Mouse (Mus musculus) C2C12 (cell line): ENCODE measurements around the gene Foxp2.

Experiments used
- CEBPB ChIP-seq: IDR thresholded peaks from one replicate; pipeline ENCODE4 v1.6.1; 2011; ENCODE audit warnings: low read depth, mild to moderate bottlenecking, control low read depth, moderate library complexity
- CTCF ChIP-seq: IDR thresholded peaks from one replicate; pipeline ENCODE4 v1.5.1; 2011; ENCODE audit not compliant: control insufficient read depth, insufficient read depth, insufficient read length
- FOSL1 ChIP-seq: IDR thresholded peaks from one replicate; pipeline ENCODE4 v1.8.0; 2011; ENCODE audit warnings: mild to moderate bottlenecking, low read length; ENCODE audit not compliant: poor library complexity, insufficient read depth, severe bottlenecking
- MAX ChIP-seq: IDR thresholded peaks from one replicate; pipeline ENCODE4 v1.6.1; 2011; ENCODE audit warnings: mild to moderate bottlenecking, control low read depth
- MYOD1 ChIP-seq: IDR thresholded peaks from one replicate; pipeline ENCODE4 v1.6.1; 2011; ENCODE audit warnings: low read depth; ENCODE audit not compliant: control insufficient read depth, insufficient read length
- MYOG ChIP-seq: IDR thresholded peaks from one replicate; pipeline ENCODE4 v1.6.1; 2011; ENCODE audit not compliant: control insufficient read depth, insufficient read length; ENCODE audit errors: extremely low read depth
- USF1 ChIP-seq: IDR thresholded peaks from one replicate; pipeline ENCODE4 v1.6.1; 2011; ENCODE audit warnings: low read depth, mild to moderate bottlenecking, control low read depth, moderate library complexity

GRCm38 (mm10) chr6:15151619-15152018 lies 250.5 kb downstream of the Foxp2 start:
- TF ChIP-seq USF1 = no peak
- TF ChIP-seq CTCF = no peak
- TF ChIP-seq MAX = no peak
- TF ChIP-seq CEBPB = no peak
- TF ChIP-seq MYOD1 = no peak
- no peak for TF ChIP-seq FOSL1
- TF ChIP-seq MYOG = no peak
